Mouse (Mus musculus) midbrain, embryonic 11.5 days (tissue): Measurements from ENCODE around the gene Ophn1. TPM values are rescaled to one million over a fixed set of nuclear protein-coding genes. Genes with fewer than 3 reads are reported as not detected.

Experiments
- ATAC-seq: fragments of 200-750 bp; cut with Nextera tagmentation; 2 replicates; pipeline ENCODE4 v1.8.0; 2017; ENCODE audit warnings: moderate TSS enrichment, moderate library complexity; ENCODE audit not compliant: low FRiP score
- DNase-seq: peaks from one replicate; pipeline ENCODE4 v3.0.0; 2015; ENCODE audit warnings: low spot score; ENCODE audit errors: missing footprints
- H3K27ac ChIP-seq: fragments of 300-500 bp; sonication (generic); 2 replicates; pipeline ENCODE4 v1.5.1; 2014; ENCODE audit warnings: low read depth, low read length
- H3K27me3 ChIP-seq: fragments of 300-500 bp; sonication (generic); 2 replicates; pipeline ENCODE4 v1.6.1; 2014; ENCODE audit warnings: mild to moderate bottlenecking, low read length, moderate library complexity, mixed read lengths; ENCODE audit not compliant: control insufficient read depth, insufficient read depth
- H3K36me3 ChIP-seq: fragments of 300-500 bp; sonication (generic); 2 replicates; pipeline ENCODE4 v1.6.1; 2014; ENCODE audit warnings: mild to moderate bottlenecking, low read length, moderate library complexity, mixed read lengths; ENCODE audit not compliant: control insufficient read depth, insufficient read depth
- H3K4me1 ChIP-seq: fragments of 300-500 bp; sonication (generic); 2 replicates; pipeline ENCODE4 v1.6.1; 2014; ENCODE audit warnings: low read length; ENCODE audit not compliant: control insufficient read depth, insufficient read depth
- H3K4me2 ChIP-seq: fragments of 300-500 bp; sonication (generic); 2 replicates; pipeline ENCODE4 v1.6.1; 2014; ENCODE audit warnings: mild to moderate bottlenecking, moderate library complexity
- H3K4me3 ChIP-seq: fragments of 300-500 bp; sonication (generic); 2 replicates; pipeline ENCODE4 v1.5.1; 2014; ENCODE audit warnings: low read depth, low read length
- H3K9ac ChIP-seq: fragments of 300-500 bp; sonication (generic); 2 replicates; pipeline ENCODE4 v1.6.1; 2014; ENCODE audit warnings: low read length
- H3K9me3 ChIP-seq: fragments of 300-500 bp; sonication (generic); 2 replicates; pipeline ENCODE4 v1.6.1; 2016; ENCODE audit warnings: low read length; ENCODE audit not compliant: control insufficient read depth
- WGBS: fragments of 180-500 bp; shearing (Covaris S2); extraction: QIAGEN DNeasy Blood & Tissue Kit; methylation state at CpG from one replicate; pipeline ENCODE4 v1.1.7; 2014; 5-methylcytosine and 5-hydroxymethylcytosine counted together
- polyA plus RNA-seq: library from polyadenylated mRNA; unstranded; fragments of >200 nt; fragmentation: Nextera tagmentation; extraction: Ambion mirVana; gene quantifications from 2 replicates; pipeline ENCODE4 v1.2.1, GENCODE M21; 2014

The Ophn1 gene
- polyA plus RNA-seq, 1 experiment from 2014 or later: 22.1 TPM

- Histone ChIP-seq H3K9ac (no peak overlapping the region), H3K36me3 (no peaks in the 10 kb centered on the region), H3K27me3 (peaks cover 3% of the 10 kb centered on the region), H3K9me3 (no peaks in the 10 kb centered on the region), H3K4me3 (no peak overlapping the region), H3K4me2 (no peak overlapping the region), H3K4me1 (no peaks in the 10 kb centered on the region), H3K27ac (no peak overlapping the region)
- ATAC-seq: no peak
- WGBS: 82% methylated on average over 5 of the region's 5 CpGs
- no peak for DNase-seq
Observed at GRCm38 (mm10) chrX:98860167-98860566, 30.7 kb downstream of the Ophn1 start.

DNA sequence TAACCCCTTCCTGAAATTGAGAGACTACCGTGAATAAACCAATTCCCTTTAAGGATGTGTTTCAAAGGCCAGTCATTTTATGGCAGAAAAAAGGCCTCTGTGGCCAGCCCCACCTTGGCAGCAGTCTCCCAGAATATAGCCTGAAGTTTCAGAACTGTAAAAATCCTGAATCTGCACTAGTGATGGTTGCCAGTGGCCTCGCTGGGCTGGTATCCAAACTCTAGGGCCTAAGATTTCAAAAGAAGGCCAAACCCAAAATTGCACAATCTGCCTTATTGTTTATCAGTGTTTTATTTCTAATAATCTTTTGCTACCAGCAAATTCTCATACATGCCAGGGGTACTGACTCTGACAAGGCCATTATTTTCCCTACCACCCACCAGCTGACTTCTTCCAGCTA is 34.8 kb downstream of the Ophn1 start:
- peaks cover 3% of the 10 kb centered on the region for H3K27me3 ChIP-seq

DNA sequence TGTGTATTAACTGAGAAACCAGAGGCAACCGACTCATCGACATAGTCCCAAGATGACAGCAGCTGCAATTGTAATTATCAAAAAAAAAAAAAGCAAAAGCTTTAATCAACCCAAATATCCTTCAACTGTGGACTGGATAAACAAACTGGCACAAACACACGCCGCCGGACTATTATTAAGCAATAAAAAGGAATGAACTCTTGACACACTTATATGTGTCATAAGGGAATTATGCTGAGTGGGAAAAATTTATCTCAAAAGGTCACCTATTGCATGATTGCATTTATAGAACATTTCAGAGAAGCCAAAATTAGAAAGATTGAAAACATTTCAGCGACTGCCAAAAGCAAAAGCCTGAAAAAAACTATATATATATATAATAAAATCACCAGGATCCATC is 40.0 kb downstream of the Ophn1 start:
- Histone ChIP-seq H3K4me2 (no peak overlapping the region), H3K9ac (no peak overlapping the region), H3K4me1 (no peaks in the 10 kb centered on the region), H3K36me3 (no peaks in the 10 kb centered on the region), H3K4me3 (no peak overlapping the region), H3K27ac (no peak overlapping the region), H3K9me3 (no peaks in the 10 kb centered on the region), H3K27me3 (no peaks in the 10 kb centered on the region)
- WGBS: 90% methylated on average over 6 of the region's 6 CpGs
- no peak for DNase-seq
- no peak for ATAC-seq

More for the DNA sequence above, 34.8 kb downstream of the Ophn1 start:
- Histone ChIP-seq H3K4me1 (no peaks in the 10 kb centered on the region), H3K4me2 (no peak overlapping the region), H3K9me3 (no peaks in the 10 kb centered on the region), H3K9ac (no peak overlapping the region), H3K36me3 (no peaks in the 10 kb centered on the region), H3K27ac (no peak overlapping the region), H3K4me3 (no peak overlapping the region)
- ATAC-seq: no peak
- 83% methylated on average over 2 of the region's 2 CpGs for WGBS
- no peak for DNase-seq

GRCm38 (mm10) chrX:98841606-98842005 is 49.2 kb downstream of the Ophn1 start:
- WGBS: 73% methylated on average over 2 of the region's 2 CpGs
- Histone ChIP-seq H3K4me3 (no peak overlapping the region), H3K27ac (no peak overlapping the region), H3K27me3 (no peaks in the 10 kb centered on the region), H3K4me2 (no peak overlapping the region), H3K9ac (no peak overlapping the region), H3K9me3 (no peaks in the 10 kb centered on the region), H3K36me3 (no peaks in the 10 kb centered on the region), H3K4me1 (no peaks in the 10 kb centered on the region)
- ATAC-seq (no peak), DNase-seq (no peak)

DNA sequence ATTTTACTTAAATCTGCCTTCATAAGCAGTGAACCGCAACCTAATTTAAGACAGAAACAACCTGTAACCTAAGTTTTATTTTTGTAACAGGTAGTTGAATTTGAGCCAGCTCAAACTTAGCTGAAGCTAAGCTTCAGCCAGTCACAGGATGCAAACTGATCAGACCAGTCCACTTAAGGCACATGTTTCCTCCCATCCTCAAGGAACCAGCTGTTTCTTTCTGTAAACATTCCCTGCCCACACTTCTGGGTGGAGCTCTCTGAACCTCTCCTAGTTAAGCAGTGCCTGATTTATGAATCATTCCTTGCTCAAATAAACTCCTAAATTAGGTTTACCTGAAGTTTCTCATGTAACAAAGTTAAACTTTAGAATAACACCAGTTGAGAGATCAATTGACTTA is 54.8 kb downstream of the Ophn1 start:
- Histone ChIP-seq H3K9me3 (no peaks in the 10 kb centered on the region), H3K4me2 (no peak overlapping the region), H3K27ac (no peak overlapping the region), H3K36me3 (no peaks in the 10 kb centered on the region), H3K4me1 (no peaks in the 10 kb centered on the region), H3K4me3 (no peak overlapping the region), H3K27me3 (peaks cover 3% of the 10 kb centered on the region; the same call in 1 of the 2 replicates), H3K9ac (no peak overlapping the region)
- 96% methylated on average over 1 of the region's 1 CpGs for WGBS
- ATAC-seq (no peak), DNase-seq (no peak)

- H3K27ac ChIP-seq: no peak overlapping the region
- H3K36me3 ChIP-seq: no peaks in the 10 kb centered on the region
- DNase-seq (no peak), ATAC-seq (no peak)
- H3K27me3 ChIP-seq: no peaks in the 10 kb centered on the region; the same call in 1 of the 2 replicates
- H3K9me3 ChIP-seq: no peaks in the 10 kb centered on the region
- H3K9ac ChIP-seq: no peak overlapping the region
- no peak overlapping the region for H3K4me3 ChIP-seq
- no peak overlapping the region for H3K4me2 ChIP-seq
- H3K4me1 ChIP-seq: no peaks in the 10 kb centered on the region
Observed at GRCm38 (mm10) chrX:98803813-98804212, 87.0 kb downstream of the Ophn1 start.

- ATAC-seq (no peak), DNase-seq (no peak)
- 80% methylated on average over 4 of the region's 4 CpGs for WGBS
- no peaks in the 10 kb centered on the region for H3K4me1 ChIP-seq
- H3K27me3 ChIP-seq: no peaks in the 10 kb centered on the region
- no peak overlapping the region for H3K27ac ChIP-seq
- H3K4me2 ChIP-seq: no peak overlapping the region
- no peak overlapping the region for H3K4me3 ChIP-seq
- no peaks in the 10 kb centered on the region for H3K9me3 ChIP-seq
- no peak overlapping the region for H3K9ac ChIP-seq
- H3K36me3 ChIP-seq: no peaks in the 10 kb centered on the region
Observed at GRCm38 (mm10) chrX:98774247-98774950, 116.4 kb downstream of the Ophn1 start.

DNA sequence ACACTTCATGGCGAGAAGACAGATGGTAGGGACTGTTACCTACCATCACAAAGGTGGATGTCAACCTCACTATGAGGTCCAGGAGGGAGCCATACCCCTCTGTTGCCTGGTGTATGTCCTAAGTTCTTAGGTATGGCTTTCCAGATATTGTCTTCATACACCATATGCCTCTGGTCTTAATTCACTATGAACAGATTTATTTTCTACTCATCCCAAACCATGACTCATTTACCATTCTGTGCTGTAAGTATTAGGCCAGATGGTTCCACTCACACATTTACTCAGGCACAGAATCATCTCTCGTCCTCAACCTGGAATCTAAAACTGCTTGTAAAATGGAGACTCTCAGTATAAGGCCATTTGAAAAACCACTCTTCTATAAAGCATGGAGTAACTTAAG is 135.7 kb downstream of the Ophn1 start:
- Histone ChIP-seq H3K4me1 (no peaks in the 10 kb centered on the region), H3K36me3 (no peaks in the 10 kb centered on the region), H3K4me2 (no peak overlapping the region), H3K27ac (no peak overlapping the region), H3K27me3 (no peaks in the 10 kb centered on the region), H3K9me3 (no peaks in the 10 kb centered on the region), H3K9ac (no peak overlapping the region), H3K4me3 (no peak overlapping the region)
- WGBS: 89% methylated on average over 2 of the region's 2 CpGs
- ATAC-seq (no peak), DNase-seq (no peak)

DNA sequence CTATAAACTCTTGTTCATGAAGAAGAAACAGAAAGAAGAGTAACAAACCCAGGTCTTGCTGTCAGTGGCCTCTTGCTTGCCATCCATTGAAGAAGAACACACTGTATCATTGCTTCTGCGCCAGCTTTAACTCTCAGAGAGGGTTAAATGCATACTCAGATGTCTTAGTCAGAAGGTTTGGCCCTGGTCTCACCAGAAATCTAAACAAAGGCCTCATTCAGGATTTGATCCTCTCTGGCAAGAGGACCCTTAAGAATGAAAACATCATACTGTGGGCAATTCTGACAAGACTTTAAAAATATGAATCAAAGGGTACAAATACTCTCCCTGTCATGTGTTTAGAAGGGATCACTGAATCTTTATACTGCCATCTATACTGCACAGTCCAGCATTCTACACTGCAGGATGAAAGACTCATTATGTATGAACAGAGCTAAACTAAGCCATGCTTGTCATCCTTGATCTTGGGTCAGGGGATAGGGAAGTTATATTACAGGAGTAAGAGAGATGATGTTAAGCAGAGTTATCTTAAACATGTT is 139.5 kb downstream of the Ophn1 start:
- WGBS: 88% methylated on average over 1 of the region's 1 CpGs
- H3K27me3 ChIP-seq: no peaks in the 10 kb centered on the region
- no peaks in the 10 kb centered on the region for H3K9me3 ChIP-seq
- DNase-seq (no peak), ATAC-seq (no peak)
- no peak overlapping the region for H3K9ac ChIP-seq
- H3K4me3 ChIP-seq: no peak overlapping the region
- no peaks in the 10 kb centered on the region for H3K4me1 ChIP-seq
- no peak overlapping the region for H3K4me2 ChIP-seq
- H3K27ac ChIP-seq: no peak overlapping the region
- H3K36me3 ChIP-seq: no peaks in the 10 kb centered on the region
